Mouse (Mus musculus) embryo, embryonic 10.5 days (tissue): Measurements from ENCODE around the gene Plpp7.

ENCODE experiments used
- DNase-seq: peaks from one replicate; pipeline ENCODE4 v3.0.0-alpha.2; 2015; ENCODE audit warnings: low spot score

Plpp7 gene

GRCm38 (mm10) chr2:32102944-32103343 is 7.6 kb downstream of the Plpp7 start:
- no peak for DNase-seq

GRCm38 (mm10) chr2:32103557-32103956 is 8.2 kb downstream of the Plpp7 start:
- DNase-seq = no peak

GRCm38 (mm10) chr2:32104122-32104521 is 8.8 kb downstream of the Plpp7 start:
- no peak for DNase-seq

GRCm38 (mm10) chr2:32105117-32105913 is 10.0 kb downstream of the Plpp7 start:
- DNase-seq = no peak

GRCm38 (mm10) chr2:32105930-32106329 is 10.6 kb downstream of the Plpp7 start:
- no peak for DNase-seq

GRCm38 (mm10) chr2:32111268-32111667 is 15.9 kb downstream of the Plpp7 start:
- DNase-seq = no peak

GRCm38 (mm10) chr2:32112548-32112947 is 17.2 kb downstream of the Plpp7 start:
- no peak for DNase-seq

GRCm38 (mm10) chr2:32115851-32116268 is 20.5 kb downstream of the Plpp7 start:
- DNase-seq = no peak

GRCm38 (mm10) chr2:32119802-32120750 is 24.7 kb downstream of the Plpp7 start:
- DNase-seq = no peak

- no peak for DNase-seq
These were observed 25.8 kb downstream of the Plpp7 start for GRCm38 (mm10) chr2:32121150-32121549.

- no peak for DNase-seq
These were observed 26.5 kb downstream of the Plpp7 start for GRCm38 (mm10) chr2:32121785-32122184.

GRCm38 (mm10) chr2:32127653-32128535 is 32.6 kb downstream of the Plpp7 start:
- DNase-seq = peak; percentile 39

GRCm38 (mm10) chr2:32128536-32128841 is 33.2 kb downstream of the Plpp7 start:
- DNase-seq = no peak

GRCm38 (mm10) chr2:32129383-32130074 is 34.2 kb downstream of the Plpp7 start:
- DNase-seq = no peak

GRCm38 (mm10) chr2:32130435-32130834 is 35.1 kb downstream of the Plpp7 start:
- DNase-seq = peak; percentile 78

- no peak for DNase-seq
These were observed 36.0 kb downstream of the Plpp7 start for GRCm38 (mm10) chr2:32131205-32131834.

GRCm38 (mm10) chr2:32131866-32132566 is 36.7 kb downstream of the Plpp7 start:
- no peak for DNase-seq

- peak; percentile 88 for DNase-seq
These were observed 37.3 kb downstream of the Plpp7 start for GRCm38 (mm10) chr2:32132567-32132992.

- peak; percentile 94 for DNase-seq
These were observed 38.7 kb downstream of the Plpp7 start for GRCm38 (mm10) chr2:32134039-32134438.

- peak; percentile 100 for DNase-seq
These were observed 42.4 kb downstream of the Plpp7 start for GRCm38 (mm10) chr2:32137667-32138266.
